Mouse (Mus musculus): ENCODE data around the gene Chd3.
"Not testable (repeated sequence)": the region's sequence is repeated elsewhere in the genome, so short reads cannot be mapped to it uniquely, and the experiment has no call there.

Gene Chd3

GRCm38 (mm10) chr11:69318000-69318399 is 51.2 kb downstream of the Chd3 start:
- not testable (repeated sequence) for DNase-seq

GRCm38 (mm10) chr11:69316361-69316760 is 52.8 kb downstream of the Chd3 start:
- no peak for DNase-seq

- no peak for DNase-seq
These were observed 57.9 kb downstream of the Chd3 start for GRCm38 (mm10) chr11:69311266-69311665.

GRCm38 (mm10) chr11:69306039-69306438 is 63.2 kb downstream of the Chd3 start:
- no peak for DNase-seq

- DNase-seq = no peak
These were observed 63.9 kb downstream of the Chd3 start for GRCm38 (mm10) chr11:69305291-69305690.

GRCm38 (mm10) chr11:69302817-69303216 is 66.4 kb downstream of the Chd3 start:
- no peak for DNase-seq

- DNase-seq = no peak
These were observed 71.0 kb downstream of the Chd3 start for GRCm38 (mm10) chr11:69298231-69298630.

GRCm38 (mm10) chr11:69297799-69298198 is 71.4 kb downstream of the Chd3 start:
- no peak for DNase-seq

- DNase-seq = no peak
These were observed 73.9 kb downstream of the Chd3 start for GRCm38 (mm10) chr11:69295286-69295685.

Measured in kidney, adult 18-20 months (tissue).